Mouse (Mus musculus) A20 (cell line): ENCODE measurements around the gene Btg4.

Experiments
- DNase-seq: peaks from one replicate; pipeline ENCODE4 v3.0.0-alpha.2; 2011; ENCODE audit warnings: low read depth, low spot score

The Btg4 gene

DNA sequence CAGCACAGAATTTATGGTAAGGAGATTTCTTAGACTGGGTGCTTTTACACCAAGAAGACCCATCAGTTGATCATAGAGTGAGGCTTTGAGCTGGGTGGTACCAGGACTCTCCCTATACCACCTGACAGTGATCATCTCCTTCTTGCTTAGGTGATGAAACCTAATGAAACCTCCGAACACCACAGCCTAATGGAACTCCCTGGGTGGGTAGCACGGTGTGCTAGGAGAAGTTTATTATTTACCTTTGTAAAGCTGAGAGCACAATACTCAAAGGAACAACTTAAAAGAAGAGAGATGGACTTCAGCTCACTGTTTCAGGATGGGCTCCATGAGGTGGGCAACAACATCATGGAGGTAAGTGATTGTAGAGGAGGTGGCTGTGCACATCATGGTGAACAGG, at the start of gene Btg4:
Btg4 (plus strand) TSS at position 301 of the 400 bp plus-strand sequence.
- DNase-seq: no peak

DNA sequence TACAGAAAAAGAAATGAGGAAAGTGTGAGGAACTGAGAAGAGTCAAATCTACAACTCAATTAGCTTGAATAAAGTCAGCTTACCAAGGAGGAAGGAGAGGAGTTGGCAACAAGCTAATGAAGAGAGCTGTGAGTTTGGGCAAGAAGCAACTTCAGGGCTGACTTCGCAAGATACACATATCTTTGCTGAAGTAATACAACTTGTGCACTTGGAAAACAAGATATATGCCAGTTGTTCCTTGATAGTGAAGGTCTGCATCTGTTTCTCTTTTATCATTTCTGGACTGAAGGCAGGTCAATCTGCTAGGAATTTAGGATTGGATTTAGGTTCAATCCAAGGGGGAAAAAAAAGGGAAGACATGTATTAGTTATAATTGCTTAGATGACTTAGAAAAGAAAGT, 47.1 kb upstream of the Btg4 start:
- DNase-seq: no peak

GRCm38 (mm10) chr9:51015732-51016131, 45.0 kb upstream of the Btg4 start:
- no peak for DNase-seq

DNA sequence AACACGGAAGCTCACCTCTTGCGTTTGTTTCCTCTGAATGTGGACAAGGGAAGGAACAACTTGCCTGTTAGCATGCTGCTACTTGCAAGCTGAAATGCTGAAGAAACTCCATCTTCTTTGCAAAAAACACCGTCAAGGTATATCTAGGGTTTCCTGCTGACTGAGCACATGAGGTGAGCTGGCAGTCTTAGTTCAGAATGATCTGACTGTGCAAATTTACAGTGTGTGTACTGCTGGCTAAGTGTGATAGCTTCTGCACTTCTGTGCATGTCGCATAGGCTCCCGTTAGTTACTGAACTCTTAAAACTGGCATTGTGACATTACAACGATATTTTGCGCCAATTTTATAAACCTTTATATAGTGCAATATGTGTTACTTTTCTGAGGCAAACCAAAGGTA, 41.0 kb upstream of the Btg4 start:
- DNase-seq: no peak

- DNase-seq: peak; percentile 47
Observed at GRCm38 (mm10) chr9:51020351-51020750, 40.4 kb upstream of the Btg4 start.

DNA sequence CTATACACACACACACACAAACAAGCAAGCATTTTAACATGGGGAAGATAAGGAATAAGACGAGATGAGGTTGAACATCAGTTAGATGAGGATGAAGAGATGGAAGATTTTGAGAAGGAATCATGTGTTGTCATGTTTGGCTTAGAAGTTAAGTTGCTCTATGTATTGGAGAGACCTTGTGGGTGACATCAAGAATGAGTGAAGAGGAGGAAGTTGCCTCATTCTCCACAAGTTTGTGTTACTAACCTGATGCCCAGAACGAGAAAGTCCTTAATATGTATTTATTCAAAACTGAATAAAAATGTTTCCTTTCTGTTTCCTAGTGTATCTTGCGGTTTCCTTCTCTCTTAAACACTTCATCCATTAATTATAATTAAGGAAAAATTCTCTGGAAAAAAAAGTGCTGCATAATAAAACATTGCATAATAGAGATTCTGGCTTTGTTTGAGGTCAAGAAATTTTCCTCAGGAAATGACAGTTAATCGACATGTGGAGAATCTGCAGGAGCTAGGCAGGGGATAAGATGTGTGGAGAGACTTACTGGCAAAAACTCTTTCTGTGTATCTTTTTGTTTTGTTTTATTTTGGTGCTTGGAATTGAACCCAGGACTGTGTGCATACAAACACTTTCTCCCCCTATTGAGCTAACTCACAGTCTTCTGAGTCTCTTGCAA, 39.4 kb upstream of the Btg4 start:
- no peak for DNase-seq

DNA sequence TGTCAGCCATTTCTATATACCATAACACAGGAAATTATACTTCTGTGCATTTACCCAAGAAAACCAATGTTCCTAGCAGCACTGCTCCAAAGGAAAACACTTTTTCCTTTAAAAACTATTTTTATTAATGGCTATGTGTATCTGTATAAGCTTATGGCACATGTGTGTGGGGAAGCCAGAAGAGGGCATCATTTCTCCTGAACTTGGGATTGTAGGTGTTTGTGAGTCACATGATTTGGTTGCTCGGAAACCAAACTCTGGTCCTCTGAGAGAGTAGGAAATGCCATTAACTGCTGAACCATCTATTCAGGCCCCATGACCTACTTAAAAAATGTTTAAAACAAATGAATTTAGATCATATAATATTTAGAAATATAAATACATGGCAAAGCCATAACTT, 33.7 kb upstream of the Btg4 start:
- no peak for DNase-seq

GRCm38 (mm10) chr9:51030147-51030546, 30.6 kb upstream of the Btg4 start:
- DNase-seq: peak; percentile 74

DNA sequence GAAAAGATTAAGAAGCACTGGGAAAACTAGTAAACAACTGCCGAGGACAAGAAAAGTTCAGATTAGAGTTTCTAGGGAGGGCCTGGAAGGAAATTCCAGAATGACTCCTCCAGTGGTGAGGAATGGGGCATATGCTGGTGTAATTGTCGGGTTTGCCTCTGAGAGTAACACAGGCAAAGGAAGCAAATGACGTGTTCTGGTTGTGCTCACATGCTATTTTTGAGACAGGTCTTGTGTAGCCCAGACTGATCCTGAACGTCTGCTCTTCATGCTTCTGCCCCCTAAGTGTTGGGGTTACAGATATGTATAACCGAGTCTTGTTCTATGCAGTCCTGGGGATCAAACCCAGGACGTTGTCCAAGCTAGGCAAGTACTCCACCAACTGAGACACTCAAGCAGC, 29.1 kb upstream of the Btg4 start:
- no peak for DNase-seq

GRCm38 (mm10) chr9:51032291-51032690, 28.4 kb upstream of the Btg4 start:
- DNase-seq: no peak

GRCm38 (mm10) chr9:51032785-51033529, 27.7 kb upstream of the Btg4 start:
- DNase-seq: peak; percentile 24

DNA sequence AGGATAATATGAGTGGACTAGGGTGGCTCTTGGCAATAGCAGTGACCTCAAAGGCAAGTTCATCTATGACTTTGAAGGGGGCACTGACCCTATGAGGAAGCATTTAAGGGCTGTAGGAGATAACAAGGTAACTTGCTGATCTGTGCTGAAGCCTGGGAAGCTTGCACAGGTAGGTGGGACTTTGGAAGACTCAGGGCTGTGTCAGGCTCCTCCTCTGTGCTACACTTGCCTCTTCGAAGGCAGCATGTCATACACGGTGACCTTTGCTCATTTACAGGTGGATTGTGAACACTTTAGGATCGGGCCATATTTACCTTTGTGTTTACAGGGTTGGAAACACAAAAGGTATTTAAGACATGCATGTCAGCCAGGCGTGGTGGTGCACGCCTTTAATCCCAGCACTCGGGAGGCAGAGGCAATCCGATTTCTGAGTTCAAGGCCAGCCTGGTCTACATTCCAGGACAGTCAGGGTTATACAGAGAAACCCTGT, 19.2 kb upstream of the Btg4 start:
- no peak for DNase-seq

GRCm38 (mm10) chr9:51042136-51042535, 18.6 kb upstream of the Btg4 start:
- no peak for DNase-seq

DNA sequence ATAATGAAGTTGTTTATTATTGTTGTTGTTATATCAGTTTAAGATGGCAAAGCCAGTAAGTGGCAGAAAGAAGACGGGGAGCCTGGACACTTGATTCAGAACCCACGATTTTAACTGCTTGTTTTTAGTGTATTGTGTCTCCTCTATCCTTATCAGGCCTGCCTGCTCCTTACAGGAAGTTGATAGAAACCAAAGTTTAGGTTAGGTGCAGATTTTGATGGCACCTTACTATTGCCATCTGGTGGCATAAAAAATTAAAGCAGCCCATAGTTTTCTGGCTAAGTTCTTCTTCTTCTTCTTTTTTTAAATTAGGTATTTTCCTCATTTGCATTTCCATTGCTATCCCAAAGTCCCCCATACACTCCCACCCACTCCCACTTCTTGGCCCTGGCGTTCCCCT, 8.5 kb upstream of the Btg4 start:
- peak; percentile 54 for DNase-seq

GRCm38 (mm10) chr9:51056360-51057324, 4.1 kb upstream of the Btg4 start:
- no peak for DNase-seq

DNA sequence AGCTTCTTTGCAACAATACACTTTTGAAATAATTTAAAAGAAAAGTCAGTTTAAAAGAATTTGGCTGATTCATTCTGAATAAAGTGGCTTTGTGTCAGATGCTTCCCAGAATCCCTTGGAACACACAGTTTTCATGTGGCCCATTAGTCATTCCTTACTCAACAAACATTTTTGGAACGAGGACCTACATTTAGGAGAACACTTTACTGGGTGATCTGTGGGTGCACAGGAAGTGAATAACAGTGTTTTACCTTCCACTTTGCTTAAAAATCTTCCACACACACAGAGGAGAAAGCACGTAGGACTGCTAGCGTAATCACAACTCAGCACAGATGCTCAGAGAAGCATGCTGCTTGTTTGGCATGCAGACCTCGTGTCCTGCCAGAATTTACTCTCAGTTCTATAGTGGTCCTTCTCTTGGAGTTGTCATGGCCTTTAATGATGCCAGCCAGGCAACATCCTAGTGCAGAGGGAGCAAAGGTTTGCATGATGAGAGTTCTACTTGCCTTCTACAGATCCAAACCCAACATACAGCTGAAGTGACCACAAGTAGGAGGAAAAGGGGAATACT, 1.7 kb upstream of the Btg4 start:
- DNase-seq: no peak

DNA sequence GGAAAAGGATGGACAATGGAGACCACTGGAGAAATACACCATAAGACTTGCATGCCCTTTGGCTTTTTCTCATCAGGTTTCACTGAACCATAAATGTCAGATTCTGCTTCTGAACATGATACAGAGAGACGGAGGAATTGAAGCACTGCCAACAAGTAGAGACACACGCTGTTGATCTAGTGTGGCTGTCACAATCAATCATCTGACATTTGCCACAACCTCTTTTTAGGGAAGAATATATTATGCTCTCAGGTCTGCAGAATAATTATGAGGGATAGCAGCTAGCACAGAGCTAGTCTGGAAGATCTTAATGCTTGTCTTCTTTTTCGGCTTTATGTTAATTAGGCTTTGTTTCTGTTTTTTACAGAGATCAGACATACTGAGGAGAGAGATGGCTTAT, 7.5 kb downstream of the Btg4 start:
- DNase-seq: no peak

DNA sequence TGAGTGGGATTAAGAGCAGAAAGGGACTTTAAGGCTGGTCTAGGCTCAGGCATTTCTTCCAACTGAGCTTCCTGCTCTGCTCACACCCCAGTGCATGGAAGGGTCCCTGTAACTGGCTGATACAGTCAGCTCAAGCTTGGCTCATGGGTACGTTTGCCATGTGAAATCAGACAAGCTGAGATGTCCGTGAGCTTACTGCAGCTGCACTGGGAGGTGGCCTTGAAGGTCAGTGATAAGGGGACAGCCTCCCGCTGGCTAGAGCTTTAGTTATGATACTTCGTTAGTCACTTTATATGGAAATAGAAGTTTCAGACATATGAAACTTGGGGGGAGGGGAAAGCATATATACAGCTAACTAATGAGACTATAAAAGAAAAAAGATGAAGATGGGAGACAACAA, 10.1 kb downstream of the Btg4 start:
- no peak for DNase-seq

- DNase-seq: no peak
Observed at GRCm38 (mm10) chr9:51075780-51076179, 15.1 kb downstream of the Btg4 start.

DNA sequence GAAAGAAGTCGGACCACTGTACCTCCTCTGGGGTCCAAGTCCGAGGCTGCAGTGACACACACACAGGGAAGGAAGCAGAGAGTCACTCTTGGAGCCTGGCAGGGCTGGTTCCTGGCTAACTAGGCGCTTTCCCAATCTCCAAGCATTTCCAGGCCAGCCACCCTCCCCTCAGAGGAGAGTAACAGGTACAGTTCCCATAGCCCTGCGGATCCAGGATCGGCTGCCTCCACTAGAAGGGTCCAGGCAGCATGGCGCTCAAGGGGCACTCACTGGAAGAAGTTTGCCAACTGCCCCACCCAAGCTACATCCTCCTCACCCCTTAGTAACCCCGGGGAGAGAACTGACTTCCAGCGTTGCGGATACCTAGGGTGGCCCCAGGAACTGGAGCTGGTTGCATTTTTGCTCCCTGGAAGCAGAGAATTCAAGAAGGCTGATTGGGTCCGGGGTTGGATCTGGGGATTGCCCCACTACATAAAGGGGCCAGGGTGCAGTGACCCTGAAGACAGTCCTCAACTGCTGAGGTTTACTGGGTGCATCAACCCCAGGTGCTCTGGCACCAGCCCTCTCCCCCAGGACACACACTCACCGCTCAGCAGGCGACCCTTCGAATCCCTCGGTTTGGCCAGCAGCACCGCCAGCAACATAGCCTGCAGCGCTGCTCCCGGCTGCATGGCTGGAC, 15.7 kb downstream of the Btg4 start:
- no peak for DNase-seq

DNA sequence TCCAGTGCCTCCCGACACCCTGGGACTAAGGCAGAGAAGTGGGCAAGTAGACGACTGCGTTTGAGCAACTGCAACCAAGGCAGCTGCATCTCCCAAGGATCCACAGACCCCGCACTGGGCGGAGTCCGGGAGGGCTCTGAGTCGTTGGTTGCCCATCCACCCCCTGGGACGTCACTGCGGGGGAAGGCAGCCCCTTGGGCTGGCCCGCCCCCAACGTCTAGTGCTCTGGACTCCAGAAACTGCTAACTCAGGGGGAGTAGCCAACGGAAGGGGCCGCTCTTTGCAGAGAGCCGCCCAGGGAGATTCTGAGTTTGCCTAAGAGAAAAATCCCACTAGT, 16.2 kb downstream of the Btg4 start, which contains the start of gene Layn:
Layn (minus strand) TSS at position 116 of the 337 bp plus-strand sequence.
- DNase-seq: no peak
